Mouse (Mus musculus) gastrocnemius, postnatal 14 days (tissue): Measurements from ENCODE around the gene Abcb1a. TPM values are rescaled to one million over a fixed set of nuclear protein-coding genes. Genes with fewer than 3 reads are reported as not detected.
"Not testable (repeated sequence)": the region's sequence is repeated elsewhere in the genome, so short reads cannot be mapped to it uniquely, and the experiment has no call there.

Source experiments
- DNase-seq: peaks from one replicate; pipeline ENCODE4 v3.0.0; 2021; ENCODE audit warnings: mixed read lengths
- intact Hi-C: fragments of 180-260 bp; cut with DNase I; formaldehyde crosslinking; loops from one replicate; pipeline ENCODE4 v1.15.1; 2025; ENCODE audit warnings: low total_unique reads
- total RNA-seq, 2 experiments: library from RNA; stranded (reverse); gene quantifications; 2 replicates each; pipeline ENCODE4 v1.2.3; 2021

The Abcb1a gene
- total RNA-seq, 2 experiments from 2014 or later: 2.8 to 3.1 TPM

DNA sequence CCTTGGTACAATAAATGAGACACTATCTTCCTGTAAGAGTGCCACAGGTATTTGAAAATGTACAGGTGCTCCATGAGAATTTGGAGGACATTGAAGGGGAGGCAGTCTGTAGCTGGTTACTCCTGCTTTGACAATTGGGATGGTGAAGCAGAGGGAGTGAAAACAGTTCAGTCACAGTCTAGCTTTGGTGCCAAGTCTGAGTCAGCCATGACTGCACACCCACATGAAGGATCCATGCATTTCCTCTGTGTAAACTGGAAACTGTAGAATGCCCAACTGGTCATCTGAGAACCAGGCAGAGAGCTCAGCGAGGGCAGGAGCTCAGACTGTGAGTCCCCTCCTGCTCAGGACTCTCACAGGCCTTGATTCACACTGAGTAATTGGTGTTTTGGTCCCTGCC lies 59.7 kb downstream of the Abcb1a start:
- intact Hi-C loops: no loop called here
- no peak for DNase-seq

DNA sequence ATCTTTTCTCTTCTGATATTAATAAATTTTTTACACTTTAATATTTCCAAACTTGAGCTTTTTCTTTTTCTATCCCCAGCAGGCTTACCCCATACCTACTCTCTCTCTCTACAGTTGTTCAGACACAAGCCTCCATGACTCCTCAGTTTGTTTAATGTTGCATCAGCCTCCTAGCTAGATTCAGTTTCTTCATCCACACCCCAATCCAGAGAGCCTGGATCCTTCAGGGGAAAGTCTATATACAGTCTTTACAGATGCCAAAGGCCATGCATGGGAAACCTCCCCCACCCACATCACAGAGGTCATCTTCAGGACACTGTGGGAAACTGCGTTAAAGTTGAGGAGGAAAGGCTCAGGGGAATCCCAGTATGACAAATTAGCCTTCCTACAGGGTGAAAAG lies 62.3 kb downstream of the Abcb1a start:
- DNase-seq: no peak
- intact Hi-C loops: no loop called here

DNA sequence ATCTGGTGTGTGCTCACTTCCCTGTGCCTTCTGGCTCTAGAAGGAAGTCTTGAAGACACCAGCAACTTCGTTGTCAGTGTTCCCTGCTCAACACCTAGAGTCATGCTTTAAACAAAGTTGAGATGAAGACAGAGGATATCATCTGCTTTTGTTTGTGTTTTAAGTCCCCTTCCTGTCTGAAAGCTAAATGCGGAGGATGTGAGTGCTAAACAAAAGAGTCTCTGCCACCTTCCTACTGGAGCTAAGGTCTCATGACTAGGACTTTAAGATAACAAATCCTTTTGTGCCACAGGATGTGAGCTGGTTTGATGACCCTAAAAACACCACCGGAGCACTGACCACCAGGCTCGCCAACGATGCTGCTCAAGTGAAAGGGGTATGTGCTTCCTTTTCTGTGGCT lies 63.0 kb downstream of the Abcb1a start:
- intact Hi-C loops: no loop called here
- no peak for DNase-seq

DNA sequence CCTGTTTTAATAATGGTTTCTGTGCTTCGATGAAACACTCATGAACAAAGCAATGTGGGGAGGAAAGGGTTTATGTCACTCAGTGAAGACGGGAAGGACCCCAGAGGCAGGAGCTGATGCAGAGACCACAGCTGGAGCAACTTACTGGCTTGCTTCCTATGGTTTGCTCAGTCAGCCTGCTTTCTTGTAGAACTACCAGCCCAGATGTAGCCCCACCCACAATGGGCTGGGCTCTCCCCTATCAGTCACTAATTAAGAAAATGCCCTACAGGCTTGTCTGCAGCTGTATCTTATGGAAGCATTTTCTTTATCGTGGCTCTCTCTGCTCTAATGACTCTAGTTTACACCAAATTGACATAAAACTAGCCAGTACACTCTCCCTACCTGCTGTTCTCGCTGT lies 67.9 kb downstream of the Abcb1a start:
- DNase-seq: no peak
- intact Hi-C loops: no loop called here

DNA sequence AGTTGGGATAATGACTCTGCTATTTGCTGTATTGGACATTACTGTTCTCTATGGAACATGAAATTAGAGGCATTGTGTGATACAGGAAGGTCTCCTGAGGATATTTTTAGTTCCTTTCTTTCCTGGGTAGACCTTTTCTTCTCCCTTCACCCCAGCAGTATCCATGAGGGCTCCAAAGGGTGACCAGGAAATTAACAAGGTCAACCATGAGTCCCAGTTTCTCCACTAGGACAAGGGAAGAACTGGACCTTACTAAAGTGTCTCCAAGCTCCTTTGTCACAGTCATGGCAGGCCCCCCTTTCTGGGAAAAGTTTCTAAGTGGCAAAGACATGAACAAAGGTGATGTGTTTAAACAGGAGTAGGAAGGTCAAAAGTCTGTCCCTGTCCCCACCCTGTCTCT lies 72.8 kb downstream of the Abcb1a start:
- no peak for DNase-seq
- intact Hi-C loops: no loop called here

DNA sequence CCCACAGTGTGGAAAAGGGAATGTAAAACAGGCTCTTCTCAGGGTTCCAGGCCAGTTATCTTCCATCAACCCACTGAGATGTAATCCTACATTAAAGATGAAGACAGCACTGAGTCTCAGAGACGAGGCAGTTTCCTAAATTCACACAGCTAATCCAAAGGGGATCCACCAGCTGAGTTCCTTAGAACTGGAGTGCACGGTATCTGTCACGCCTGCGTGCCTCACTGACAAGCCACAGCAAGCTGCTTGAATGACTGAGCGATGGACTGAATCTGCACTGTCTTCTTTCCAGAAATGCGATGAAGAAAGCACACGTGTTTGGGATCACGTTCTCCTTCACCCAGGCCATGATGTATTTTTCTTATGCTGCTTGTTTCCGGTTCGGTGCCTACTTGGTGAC lies 73.4 kb downstream of the Abcb1a start:
- DNase-seq, intact Hi-C loops: not testable (repeated sequence)

DNA sequence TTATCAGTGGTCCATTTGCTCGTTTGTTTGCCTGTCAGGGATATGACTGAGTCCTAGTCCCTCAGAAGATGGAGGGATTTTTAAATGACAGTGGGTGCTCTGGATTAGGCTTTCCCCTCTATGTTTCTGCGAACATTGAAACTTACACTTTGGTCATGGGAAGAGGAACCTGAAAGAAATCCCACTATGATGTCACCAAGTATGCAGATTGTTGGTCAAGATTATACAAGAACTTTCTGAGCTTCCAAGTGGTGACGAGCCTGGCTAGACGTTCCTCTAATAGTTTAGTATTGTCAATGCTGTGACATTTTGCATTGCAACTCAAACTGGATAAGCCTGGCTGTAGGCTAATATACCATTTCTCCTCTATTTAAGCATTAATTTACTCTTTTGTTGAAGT lies 76.5 kb downstream of the Abcb1a start:
- no peak for DNase-seq
- intact Hi-C loops: no loop called here

DNA sequence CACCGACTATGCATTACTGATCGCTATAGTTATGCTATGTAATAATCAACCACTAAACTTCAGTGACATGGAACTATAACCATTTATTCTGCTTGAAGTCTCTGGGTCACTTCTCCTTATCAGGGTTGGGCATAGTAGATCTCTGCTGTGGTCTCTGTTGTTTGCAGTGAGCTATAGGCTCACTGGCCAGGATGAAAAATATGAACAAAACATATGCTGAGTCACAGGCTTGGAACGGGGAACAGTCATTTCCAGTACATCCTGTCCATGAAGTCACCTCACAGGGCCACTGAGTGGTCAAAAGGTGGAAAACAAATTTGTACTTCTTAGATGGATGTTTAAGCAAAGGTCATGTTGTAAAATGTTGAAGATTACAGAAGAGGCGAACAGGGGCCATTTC lies 77.2 kb downstream of the Abcb1a start:
- intact Hi-C loops: no loop called here
- no peak for DNase-seq

DNA sequence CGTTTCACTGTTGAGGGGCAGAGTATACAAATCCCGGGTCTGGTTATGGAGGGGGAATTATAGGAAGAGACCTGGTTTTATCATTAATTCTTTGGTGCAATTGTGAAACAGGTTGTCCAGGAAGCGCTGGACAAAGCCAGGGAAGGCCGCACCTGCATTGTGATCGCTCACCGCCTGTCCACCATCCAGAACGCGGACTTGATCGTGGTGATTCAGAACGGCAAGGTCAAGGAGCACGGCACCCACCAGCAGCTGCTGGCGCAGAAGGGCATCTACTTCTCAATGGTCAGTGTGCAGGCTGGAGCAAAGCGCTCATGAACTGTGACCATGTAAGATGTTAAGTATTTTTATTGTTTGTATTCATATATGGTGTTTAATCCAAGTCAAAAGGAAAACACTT lies 87.4 kb downstream of the Abcb1a start:
- DNase-seq, intact Hi-C loops: not testable (repeated sequence)

DNA sequence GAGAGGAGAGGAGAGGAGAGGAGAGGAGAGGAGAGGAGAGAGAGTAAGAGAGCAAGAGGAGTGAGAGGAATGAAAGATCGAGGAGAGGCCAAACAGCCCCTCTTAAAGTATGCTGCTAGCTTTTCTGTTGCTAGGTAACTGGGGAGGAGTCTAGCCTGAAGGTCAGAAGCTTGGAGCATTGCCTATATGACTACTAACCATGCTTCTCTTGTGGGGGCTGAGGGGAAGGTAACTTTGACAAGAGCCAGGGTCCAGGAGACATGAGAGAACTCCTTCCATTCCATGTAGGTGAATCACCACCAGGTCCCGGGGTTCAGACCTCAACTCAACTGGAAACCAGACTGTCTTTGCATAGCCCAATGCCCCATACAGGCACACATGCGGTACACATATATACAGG lies 113.0 kb downstream of the Abcb1a start:
- intact Hi-C loops: no loop called here
- no peak for DNase-seq

DNA sequence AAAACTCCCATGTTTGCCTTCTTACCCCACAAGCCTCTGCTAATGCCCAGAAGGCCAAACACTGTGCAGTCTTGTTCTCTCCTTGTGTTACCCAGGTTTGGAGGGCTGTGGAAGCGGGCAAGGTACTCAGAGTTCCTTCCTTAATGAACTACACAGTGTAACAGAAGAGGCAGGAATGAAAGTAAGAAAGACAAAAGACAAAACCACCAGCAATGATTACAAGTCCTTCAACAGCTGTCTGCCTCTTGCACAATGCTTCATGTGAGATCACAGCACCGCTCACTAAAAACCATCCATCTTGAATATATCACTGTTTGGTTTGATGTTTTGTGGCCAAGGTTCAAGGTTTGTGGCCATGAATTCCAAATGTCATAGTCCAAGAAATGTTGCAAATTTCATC lies 118.4 kb downstream of the Abcb1a start:
- intact Hi-C loops: no loop called here
- no peak for DNase-seq

DNA sequence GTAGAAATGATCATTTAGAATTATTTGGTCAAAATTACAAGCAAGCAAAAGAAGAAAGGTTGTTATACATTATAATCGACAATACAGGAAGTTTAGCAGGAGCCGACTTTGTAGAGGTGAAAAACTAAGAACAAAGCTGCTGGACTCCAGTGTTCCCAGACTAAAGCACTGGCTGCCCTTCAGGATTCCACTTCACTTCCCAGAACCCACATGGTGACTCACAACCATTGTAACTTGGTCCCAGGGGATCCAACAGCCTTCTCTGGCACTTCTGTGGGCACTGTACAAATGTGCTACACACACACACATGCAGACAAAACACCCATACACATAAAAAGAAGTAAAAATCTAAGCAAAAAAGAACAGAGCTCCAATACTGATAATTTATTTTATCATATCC lies 118.9 kb downstream of the Abcb1a start:
- no peak for DNase-seq
- intact Hi-C loops: no loop called here

DNA sequence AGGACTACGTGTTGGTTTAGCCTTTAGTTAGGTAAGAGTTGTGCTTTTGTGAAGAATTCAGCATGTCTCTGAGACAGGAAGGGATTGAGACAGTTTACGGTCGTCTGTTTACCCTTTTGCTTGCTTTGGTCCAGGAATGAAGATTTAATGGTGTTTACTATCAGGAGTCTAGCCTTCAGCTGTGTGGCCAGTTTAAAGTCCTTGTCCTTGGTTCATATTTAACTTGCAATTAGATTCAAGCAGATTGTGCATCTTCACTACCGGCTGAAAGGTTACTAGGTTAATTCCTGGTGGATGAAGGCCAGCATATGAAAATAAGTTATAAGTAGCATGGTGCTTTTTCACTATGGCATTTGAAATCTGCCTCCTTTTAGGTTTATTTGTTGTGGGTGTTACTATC lies 132.4 kb downstream of the Abcb1a start:
- no peak for DNase-seq
- intact Hi-C loops: no loop called here

Other genes with a start within 250 kb of the Abcb1a start
- gene Dbf4, start 237.4 kb upstream of the Abcb1a start, total RNA-seq: 1 to 10 TPM; 2.6 to 2.9 TPM
- 1 to 10 TPM; 3.5 to 3.9 TPM for gene Slc25a40, start 237.2 kb upstream of the Abcb1a start, total RNA-seq
- gene Rundc3b, start 37.1 kb upstream of the Abcb1a start, total RNA-seq: under 1 TPM; 0.39 to 0.40 TPM
- gene Abcb1b, start 138.1 kb downstream of the Abcb1a start, total RNA-seq: 1 to 10 TPM in 1 of 2 experiments, under 1 TPM in 1; 0.78 to 1.6 TPM
- 10 to 100 TPM; 14.8 to 17.6 TPM for gene Abcb4, start 233.6 kb downstream of the Abcb1a start, total RNA-seq